Mouse (Mus musculus) heart, postnatal 0 days (tissue): Measurements from ENCODE around the gene Ltb4r2. TPM values are rescaled to one million over a fixed set of nuclear protein-coding genes. Genes with fewer than 3 reads are reported as not detected.

Experiments
- ATAC-seq: fragments of 200-750 bp; cut with Nextera tagmentation; 2 replicates; pipeline ENCODE4 v1.8.0; 2017; ENCODE audit warnings: low read depth, moderate number of reproducible peaks, moderate library complexity; ENCODE audit not compliant: insufficient read depth
- DNase-seq: peaks from one replicate; pipeline ENCODE4 v3.0.0-alpha.2; 2016; ENCODE audit warnings: low spot score
- H3K27ac ChIP-seq: fragments of 300-500 bp; sonication (generic); 2 replicates; pipeline ENCODE4 v1.5.1; 2014; ENCODE audit warnings: low read depth, mild to moderate bottlenecking
- H3K27me3 ChIP-seq: fragments of 300-500 bp; sonication (generic); 2 replicates; pipeline ENCODE4 v1.6.1; 2014; ENCODE audit warnings: low read length, mixed read lengths; ENCODE audit not compliant: control insufficient read depth, insufficient read depth
- H3K36me3 ChIP-seq: fragments of 300-500 bp; sonication (generic); replicated peaks from 2 replicates; pipeline ENCODE4 v1.6.1; 2014; ENCODE audit warnings: low read length, mixed read lengths; ENCODE audit not compliant: control insufficient read depth, insufficient read depth
- H3K4me1 ChIP-seq: fragments of 300-500 bp; sonication (generic); 2 replicates; pipeline ENCODE4 v1.6.1; 2014; ENCODE audit warnings: antibody characterized with exemption; ENCODE audit not compliant: control insufficient read depth, insufficient read depth
- H3K4me2 ChIP-seq: fragments of 300-500 bp; sonication (generic); 2 replicates; pipeline ENCODE4 v1.6.1; 2014; ENCODE audit warnings: low read depth, mild to moderate bottlenecking, low read length, moderate library complexity
- H3K4me3 ChIP-seq: fragments of 300-500 bp; sonication (generic); 2 replicates; pipeline ENCODE4 v1.5.1; 2014; ENCODE audit warnings: low read depth, low read length
- H3K9ac ChIP-seq: fragments of 300-500 bp; sonication (generic); replicated peaks from 2 replicates; pipeline ENCODE4 v1.6.1; 2014; ENCODE audit warnings: low read depth, low read length, mixed read lengths
- H3K9me3 ChIP-seq: fragments of 300-500 bp; sonication (generic); replicated peaks from 2 replicates; pipeline ENCODE4 v1.6.1; 2016; ENCODE audit warnings: low read length; ENCODE audit not compliant: control insufficient read depth
- CTCF ChIP-seq: IDR thresholded peaks from 2 replicates; pipeline ENCODE4 v1.5.1; 2016; ENCODE audit warnings: antibody characterized with exemption, control low read depth, low read depth
- EP300 ChIP-seq: IDR thresholded peaks from 2 replicates; pipeline ENCODE4 v1.6.1; 2016; ENCODE audit warnings: antibody characterized with exemption, low read depth
- WGBS: fragments of 180-500 bp; shearing (Covaris S2); extraction: QIAGEN DNeasy Blood & Tissue Kit; methylation state at CpG from one replicate; pipeline ENCODE4 v1.1.7; 2014; 5-methylcytosine and 5-hydroxymethylcytosine counted together
- polyA plus RNA-seq: library from polyadenylated mRNA; unstranded; fragments of >200 nt; fragmentation: Nextera tagmentation; extraction: Ambion mirVana; gene quantifications from 2 replicates; pipeline ENCODE4 v1.2.1, GENCODE M21; 2015
- total RNA-seq: library from RNA; depleted of rRNA; stranded (reverse); fragments of >200 nt; gene quantifications from 2 replicates; pipeline ENCODE4 v1.2.3, GENCODE M21; 2014; ENCODE audit warnings: low replicate concordance

Ltb4r2 gene
- total and polyA plus RNA-seq, 2 experiments from 2014 or later, result 0.22 TPM; not detected in 1

- Histone ChIP-seq H3K36me3 (peaks cover 44% of the 10 kb centered on the region), H3K27me3 (no peaks in the 10 kb centered on the region), H3K4me2 (peak overlapping the region; percentile 14; the same call in 1 of the 2 replicates), H3K9me3 (no peaks in the 10 kb centered on the region), H3K27ac (no peak overlapping the region), H3K4me3 (no peak overlapping the region), H3K4me1 (peaks cover 22% of the 10 kb centered on the region), H3K9ac (no peak overlapping the region)
- ATAC-seq (peak; percentile 64), DNase-seq (peak; percentile 67)
- 17% methylated on average over 10 of the region's 10 CpGs for WGBS
- TF ChIP-seq CTCF (peak; percentile 97), EP300 (no peak)
Observed at GRCm38 (mm10) chr14:55743711-55744110, 17.5 kb upstream of the Ltb4r2 start.

GRCm38 (mm10) chr14:55745180-55745860 lies 15.9 kb upstream of the Ltb4r2 start, which contains the start of the genes Dhrs1 and Nop9:
Gene Dhrs1 (minus strand): TSS chr14:55745690.
Gene Nop9 (plus strand): TSS chr14:55745693.
- H3K4me3 ChIP-seq, result peak within 1 kb of the TSS; percentile 86
- H3K27me3 ChIP-seq, result no peaks in the 10 kb centered on the region
- H3K4me1 ChIP-seq, result peaks cover 22% of the 10 kb centered on the region
- 1% methylated on average over 47 of the region's 48 CpGs for WGBS
- H3K4me2 ChIP-seq, result peak within 1 kb of the TSS; percentile 89
- DNase-seq (peak; percentile 84), ATAC-seq (peak; percentile 89)
- peak within 1 kb of the TSS; percentile 54; the same call in 1 of the 2 replicates for H3K27ac ChIP-seq
- TF ChIP-seq CTCF, result no peak
- no peak for TF ChIP-seq EP300
- no peaks in the 10 kb centered on the region for H3K9me3 ChIP-seq
- H3K36me3 ChIP-seq, result peaks cover 41% of the 10 kb centered on the region
- H3K9ac ChIP-seq, result peak within 1 kb of the TSS; percentile 80

GRCm38 (mm10) chr14:55745861-55746237 lies 15.4 kb upstream of the Ltb4r2 start:
- Histone ChIP-seq H3K9ac (peak overlapping the region; percentile 80), H3K4me1 (peaks cover 22% of the 10 kb centered on the region), H3K27ac (peak overlapping the region; percentile 47; the same call in 1 of the 2 replicates), H3K4me2 (peak overlapping the region; percentile 89), H3K4me3 (peak overlapping the region; percentile 86), H3K36me3 (peaks cover 41% of the 10 kb centered on the region), H3K9me3 (no peaks in the 10 kb centered on the region), H3K27me3 (no peaks in the 10 kb centered on the region)
- no peak for DNase-seq
- TF ChIP-seq EP300 (no peak), CTCF (no peak)
- WGBS, result under 1% methylated on average over 31 of the region's 31 CpGs
- ATAC-seq, result no peak

- 91% methylated on average over 10 of the region's 10 CpGs for WGBS
- no peaks in the 10 kb centered on the region for H3K9me3 ChIP-seq
- TF ChIP-seq CTCF (no peak), EP300 (no peak)
- peaks cover 22% of the 10 kb centered on the region for H3K4me1 ChIP-seq
- DNase-seq (no peak), ATAC-seq (no peak)
- H3K9ac ChIP-seq, result no peak overlapping the region
- no peak overlapping the region for H3K4me3 ChIP-seq
- no peaks in the 10 kb centered on the region for H3K27me3 ChIP-seq
- no peak overlapping the region for H3K4me2 ChIP-seq
- no peak overlapping the region for H3K27ac ChIP-seq
- peaks cover 42% of the 10 kb centered on the region for H3K36me3 ChIP-seq
Observed at GRCm38 (mm10) chr14:55747051-55747847, 14.0 kb upstream of the Ltb4r2 start.

- 13% methylated on average over 6 of the region's 6 CpGs for WGBS
Observed at GRCm38 (mm10) chr14:55757566-55757965, 3.7 kb upstream of the Ltb4r2 start.

More at GRCm38 (mm10) chr14:55757566-55757965, 3.7 kb upstream of the Ltb4r2 start:
- TF ChIP-seq EP300 (no peak), CTCF (no peak)
- H3K27ac ChIP-seq, result no peak overlapping the region
- peaks cover 35% of the 10 kb centered on the region for H3K36me3 ChIP-seq
- ATAC-seq, result no peak
- H3K4me3 ChIP-seq, result no peak overlapping the region
- DNase-seq, result no peak
- H3K4me2 ChIP-seq, result 0 out of 2 replicates have a peak overlapping the region, but pooled peaks have one; percentile 32
- no peaks in the 10 kb centered on the region for H3K9me3 ChIP-seq
- H3K27me3 ChIP-seq, result peaks cover 12% of the 10 kb centered on the region
- no peak overlapping the region for H3K9ac ChIP-seq
- peaks cover 8% of the 10 kb centered on the region; the same call in 1 of the 2 replicates for H3K4me1 ChIP-seq
